Mouse (Mus musculus): ENCODE results near the gene Cage1. TPM values are rescaled to one million over a fixed set of nuclear protein-coding genes. Genes with fewer than 3 reads are reported as not detected.

The Cage1 gene
- polyA plus RNA-seq, 1 experiment from 2014 or later, result 0.69 TPM

- WGBS (ENCODE audit: insufficient replicate concordance), result 67% methylated on average over 3 of the region's 3 CpGs
- Histone ChIP-seq H3K4me1 (ENCODE audit: insufficient read depth) (no peaks in the 10 kb centered on the region), H3K9ac (replicated peaks) (no peak overlapping the region), H3K9me3 (ENCODE audit: low read length) (no peaks in the 10 kb centered on the region), H3K4me3 (ENCODE audit: low read depth, low read length) (no peak overlapping the region), H3K27me3 (ENCODE audit: insufficient read depth, low read length) (no peaks in the 10 kb centered on the region), H3K36me3 (replicated peaks; ENCODE audit: insufficient read depth, low read length) (peaks cover 91% of the 10 kb centered on the region), H3K4me2 (ENCODE audit: low read depth, low read length) (no peak overlapping the region), H3K27ac (ENCODE audit: low read depth) (no peak overlapping the region)
- DNase-seq (no peak), ATAC-seq (no peak)
- TF ChIP-seq CTCF (IDR thresholded peaks at IDR 0.05; ENCODE audit: low read depth) (no peak), EP300 (IDR thresholded peaks at IDR 0.05; ENCODE audit: low read depth) (no peak)
Measured at GRCm38 (mm10) chr13:38049888-38050287, 13.0 kb upstream of the Cage1 start.

- TF ChIP-seq EP300 (IDR thresholded peaks at IDR 0.05; ENCODE audit: low read depth) (no peak), CTCF (IDR thresholded peaks at IDR 0.05; ENCODE audit: low read depth) (no peak)
- Histone ChIP-seq H3K36me3 (replicated peaks; ENCODE audit: insufficient read depth, low read length) (peaks cover 28% of the 10 kb centered on the region), H3K4me1 (ENCODE audit: insufficient read depth) (peaks cover 22% of the 10 kb centered on the region), H3K4me2 (ENCODE audit: low read depth, low read length) (peak overlapping the region; percentile 95), H3K9ac (replicated peaks) (peak overlapping the region; percentile 96), H3K27me3 (ENCODE audit: insufficient read depth, low read length) (no peaks in the 10 kb centered on the region), H3K9me3 (ENCODE audit: low read length) (no peaks in the 10 kb centered on the region), H3K4me3 (ENCODE audit: low read depth, low read length) (peak overlapping the region; percentile 95), H3K27ac (ENCODE audit: low read depth) (peak overlapping the region; percentile 93)
- DNase-seq (no peak), ATAC-seq (no peak)
- WGBS (ENCODE audit: insufficient replicate concordance), result 19% methylated on average over 12 of the region's 12 CpGs
Measured at GRCm38 (mm10) chr13:38037811-38038210, 942 bp upstream of the Cage1 start.

DNA sequence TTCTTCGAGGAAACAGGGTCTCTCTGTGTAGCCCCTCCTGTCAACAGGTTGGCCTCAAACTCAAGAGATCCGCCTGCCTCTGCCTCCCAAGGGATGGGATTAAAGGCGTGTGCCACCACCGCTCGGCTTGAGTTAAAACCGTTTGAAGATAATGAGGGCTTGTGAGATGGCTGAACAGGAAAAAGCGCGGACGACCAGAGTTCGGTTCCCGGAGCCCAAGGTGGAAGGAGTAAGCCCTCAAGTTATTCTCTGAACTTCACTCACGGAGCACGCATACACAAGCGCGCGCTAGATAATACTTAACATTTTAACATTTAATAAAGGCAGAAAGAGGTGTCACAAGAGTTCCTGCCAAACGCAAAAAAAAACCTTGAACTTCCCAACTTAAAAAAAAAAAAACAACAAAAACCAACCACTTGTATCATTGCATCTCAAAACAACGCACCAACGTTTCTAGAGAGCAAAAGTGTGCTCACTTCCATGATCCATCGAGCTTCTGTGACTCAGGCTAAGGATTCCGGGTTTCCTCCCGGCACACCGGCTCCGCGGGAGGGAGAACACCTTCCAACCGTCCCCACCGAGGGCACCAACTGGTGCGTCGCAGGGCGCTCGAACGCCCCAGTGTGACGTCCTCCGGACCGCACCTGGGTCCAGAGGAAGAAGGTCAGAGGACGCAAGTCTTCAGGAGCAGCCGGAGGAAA is 376 bp downstream of the Cage1 start, which contains the start of gene Riok1:
Riok1 (plus strand) TSS at position 653 of the 701 bp plus-strand sequence.
- Histone ChIP-seq H3K9me3 (ENCODE audit: low read length) (no peaks in the 10 kb centered on the region), H3K36me3 (replicated peaks; ENCODE audit: insufficient read depth, low read length) (peaks cover 18% of the 10 kb centered on the region), H3K4me3 (ENCODE audit: low read depth, low read length) (peak within 1 kb of the TSS; percentile 95), H3K9ac (replicated peaks) (peak within 1 kb of the TSS; percentile 96), H3K27ac (ENCODE audit: low read depth) (peak within 1 kb of the TSS; percentile 93), H3K4me1 (ENCODE audit: insufficient read depth) (peaks cover 22% of the 10 kb centered on the region), H3K27me3 (ENCODE audit: insufficient read depth, low read length) (no peaks in the 10 kb centered on the region), H3K4me2 (ENCODE audit: low read depth, low read length) (peak within 1 kb of the TSS; percentile 95)
- DNase-seq (peak; percentile 19), ATAC-seq (peak; percentile 75)
- TF ChIP-seq CTCF (IDR thresholded peaks at IDR 0.05; ENCODE audit: low read depth) (no peak), EP300 (IDR thresholded peaks at IDR 0.05; ENCODE audit: low read depth) (no peak)
- WGBS (ENCODE audit: insufficient replicate concordance), result 4% methylated on average over 37 of the region's 37 CpGs

DNA sequence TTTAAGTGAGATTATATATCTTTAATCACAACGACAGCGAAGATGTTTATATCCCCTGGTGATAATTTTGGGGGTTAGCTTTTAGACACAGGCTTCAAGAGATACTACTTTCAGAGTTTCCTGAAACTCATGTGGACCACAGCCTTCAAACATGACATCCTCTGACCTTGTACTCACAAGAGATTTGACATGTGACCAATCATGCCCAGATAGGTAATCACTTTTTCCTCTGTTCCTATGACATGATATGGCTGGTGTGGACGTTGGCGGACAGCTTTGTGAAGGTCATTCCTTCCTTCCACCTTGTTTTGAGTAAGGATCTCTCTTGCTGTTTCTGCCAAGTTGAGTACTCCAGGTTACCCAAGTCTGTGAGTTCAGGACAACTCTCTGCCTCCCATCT is 8.5 kb downstream of the Cage1 start:
- WGBS (ENCODE audit: insufficient replicate concordance), result 62% methylated on average over 4 of the region's 4 CpGs
- Histone ChIP-seq H3K36me3 (replicated peaks; ENCODE audit: insufficient read depth, low read length) (no peaks in the 10 kb centered on the region), H3K27ac (ENCODE audit: low read depth) (peak overlapping the region; percentile 18), H3K4me3 (ENCODE audit: low read depth, low read length) (no peak overlapping the region), H3K4me2 (ENCODE audit: low read depth, low read length) (no peak overlapping the region), H3K9ac (replicated peaks) (no peak overlapping the region), H3K9me3 (ENCODE audit: low read length) (no peaks in the 10 kb centered on the region), H3K4me1 (ENCODE audit: insufficient read depth) (no peaks in the 10 kb centered on the region; the same call in 1 of the 2 replicates), H3K27me3 (ENCODE audit: insufficient read depth, low read length) (no peaks in the 10 kb centered on the region)
- TF ChIP-seq CTCF (IDR thresholded peaks at IDR 0.05; ENCODE audit: low read depth) (no peak), EP300 (IDR thresholded peaks at IDR 0.05; ENCODE audit: low read depth) (no peak)
- ATAC-seq (no peak), DNase-seq (no peak)

- Histone ChIP-seq H3K9ac (replicated peaks) (no peak overlapping the region), H3K4me3 (ENCODE audit: low read depth, low read length) (no peak overlapping the region), H3K4me1 (ENCODE audit: insufficient read depth) (no peaks in the 10 kb centered on the region; the same call in 1 of the 2 replicates), H3K27me3 (ENCODE audit: insufficient read depth, low read length) (no peaks in the 10 kb centered on the region), H3K27ac (ENCODE audit: low read depth) (peak overlapping the region; percentile 18), H3K9me3 (ENCODE audit: low read length) (no peaks in the 10 kb centered on the region), H3K4me2 (ENCODE audit: low read depth, low read length) (no peak overlapping the region), H3K36me3 (replicated peaks; ENCODE audit: insufficient read depth, low read length) (no peaks in the 10 kb centered on the region)
- no peak for TF ChIP-seq EP300 (IDR thresholded peaks at IDR 0.05; ENCODE audit: low read depth)
- TF ChIP-seq CTCF (IDR thresholded peaks at IDR 0.05; ENCODE audit: low read depth), result no peak
- WGBS (ENCODE audit: insufficient replicate concordance), result 55% methylated on average over 6 of the region's 6 CpGs
- ATAC-seq, result no peak
- no peak for DNase-seq
Measured at GRCm38 (mm10) chr13:38027618-38028248, 9.1 kb downstream of the Cage1 start.

- no peak for DNase-seq
- WGBS (ENCODE audit: insufficient replicate concordance), result 70% methylated on average over 4 of the region's 4 CpGs
Measured at GRCm38 (mm10) chr13:38025874-38026273, 11.0 kb downstream of the Cage1 start.

More at GRCm38 (mm10) chr13:38025874-38026273, 11.0 kb downstream of the Cage1 start:
- Histone ChIP-seq H3K9me3 (ENCODE audit: low read length) (no peaks in the 10 kb centered on the region), H3K4me2 (ENCODE audit: low read depth, low read length) (no peak overlapping the region), H3K4me3 (ENCODE audit: low read depth, low read length) (no peak overlapping the region), H3K27ac (ENCODE audit: low read depth) (no peak overlapping the region), H3K9ac (replicated peaks) (no peak overlapping the region), H3K27me3 (ENCODE audit: insufficient read depth, low read length) (no peaks in the 10 kb centered on the region), H3K36me3 (replicated peaks; ENCODE audit: insufficient read depth, low read length) (no peaks in the 10 kb centered on the region), H3K4me1 (ENCODE audit: insufficient read depth) (no peaks in the 10 kb centered on the region; the same call in 1 of the 2 replicates)
- TF ChIP-seq CTCF (IDR thresholded peaks at IDR 0.05; ENCODE audit: low read depth), result peak; percentile 54
- no peak for TF ChIP-seq EP300 (IDR thresholded peaks at IDR 0.05; ENCODE audit: low read depth)
- no peak for ATAC-seq

Measured in liver, postnatal 0 days (tissue).